Mouse (Mus musculus): ENCODE measurements around the gene Olfr522. TPM values are rescaled to one million over a fixed set of nuclear protein-coding genes. Genes with fewer than 3 reads are reported as not detected.
"Not testable (repeated sequence)": the region's sequence is repeated elsewhere in the genome, so short reads cannot be mapped to it uniquely, and the experiment has no call there.

Gene Olfr522
- polyA plus RNA-seq, 1 experiment from 2014 or later, result not detected

GRCm38 (mm10) chr7:140153383-140153782, 11.2 kb downstream of the Olfr522 start:
- ATAC-seq (ENCODE audit: low FRiP score, low read depth), result peak; percentile 42
- H3K4me2 ChIP-seq (replicated peaks), result peak overlapping the region; percentile 62
- H3K9ac ChIP-seq, result peak overlapping the region; percentile 58
- peaks cover 8% of the 10 kb centered on the region for H3K4me1 ChIP-seq
- 5% methylated on average over 28 of the region's 28 CpGs for WGBS
- peaks cover 27% of the 10 kb centered on the region for H3K27me3 ChIP-seq (replicated peaks)
- H3K4me3 ChIP-seq, result peak overlapping the region; percentile 20
- no peaks in the 10 kb centered on the region for H3K9me3 ChIP-seq
- H3K27ac ChIP-seq, result no peak overlapping the region
- H3K36me3 ChIP-seq, result peaks cover 8% of the 10 kb centered on the region; the same call in 1 of the 2 replicates

GRCm38 (mm10) chr7:140144550-140144949, 20.0 kb downstream of the Olfr522 start:
- Histone ChIP-seq H3K9me3 (no peaks in the 10 kb centered on the region), H3K27ac (no peak overlapping the region), H3K4me3 (no peak overlapping the region), H3K36me3 (peaks cover 5% of the 10 kb centered on the region; the same call in 1 of the 2 replicates), H3K27me3 (replicated peaks) (no peaks in the 10 kb centered on the region), H3K4me2 (replicated peaks) (no peak overlapping the region), H3K9ac (no peak overlapping the region), H3K4me1 (no peaks in the 10 kb centered on the region)
- 87% methylated on average over 4 of the region's 4 CpGs for WGBS
- no peak for ATAC-seq (ENCODE audit: low FRiP score, low read depth)

GRCm38 (mm10) chr7:140141350-140141749, 23.2 kb downstream of the Olfr522 start:
- H3K36me3 ChIP-seq, result no peaks in the 10 kb centered on the region
- H3K4me1 ChIP-seq, result peaks cover 5% of the 10 kb centered on the region; the same call in 1 of the 2 replicates
- no peak overlapping the region for H3K4me3 ChIP-seq
- H3K9me3 ChIP-seq, result no peaks in the 10 kb centered on the region
- ATAC-seq (ENCODE audit: low FRiP score, low read depth), result no peak
- H3K27me3 ChIP-seq (replicated peaks), result no peaks in the 10 kb centered on the region
- no peak overlapping the region for H3K27ac ChIP-seq
- 8% methylated on average over 14 of the region's 14 CpGs for WGBS
- H3K9ac ChIP-seq, result no peak overlapping the region
- no peak overlapping the region; the same call in 1 of the 2 replicates for H3K4me2 ChIP-seq (replicated peaks)

GRCm38 (mm10) chr7:140138021-140138310, 26.6 kb downstream of the Olfr522 start:
- no peak overlapping the region for H3K27ac ChIP-seq

GRCm38 (mm10) chr7:140137135-140138020, 27.2 kb downstream of the Olfr522 start, which contains the start of gene Mtg1:
Gene Mtg1 (plus strand): TSS chr7:140137564.
- H3K4me1 ChIP-seq, result peaks cover 5% of the 10 kb centered on the region; the same call in 1 of the 2 replicates
- H3K36me3 ChIP-seq, result no peaks in the 10 kb centered on the region
- no peak within 1 kb of the TSS for H3K27ac ChIP-seq
- no peaks in the 10 kb centered on the region for H3K9me3 ChIP-seq
- peak within 1 kb of the TSS; percentile 81 for H3K4me2 ChIP-seq (replicated peaks)
- 2% methylated on average over 39 of the region's 39 CpGs for WGBS
- no peaks in the 10 kb centered on the region for H3K27me3 ChIP-seq (replicated peaks)
- peak within 1 kb of the TSS; percentile 74 for H3K4me3 ChIP-seq
- peak within 1 kb of the TSS; percentile 77 for H3K9ac ChIP-seq
- ATAC-seq (ENCODE audit: low FRiP score, low read depth), result peak; percentile 96

More at GRCm38 (mm10) chr7:140138021-140138310, 26.6 kb downstream of the Olfr522 start:
- no peak; the same call in 1 of the 2 replicates for ATAC-seq (ENCODE audit: low FRiP score, low read depth)
- Histone ChIP-seq H3K4me3 (peak overlapping the region; percentile 74), H3K9me3 (no peaks in the 10 kb centered on the region), H3K27me3 (replicated peaks) (no peaks in the 10 kb centered on the region), H3K36me3 (no peaks in the 10 kb centered on the region), H3K4me2 (replicated peaks) (peak overlapping the region; percentile 81), H3K9ac (peak overlapping the region; percentile 77), H3K4me1 (peaks cover 5% of the 10 kb centered on the region; the same call in 1 of the 2 replicates)
- WGBS, result under 1% methylated on average over 8 of the region's 8 CpGs

- Histone ChIP-seq H3K9ac (no peak overlapping the region), H3K4me2 (replicated peaks) (no peak overlapping the region), H3K27ac (no peak overlapping the region), H3K9me3 (no peaks in the 10 kb centered on the region), H3K36me3 (peaks cover 3% of the 10 kb centered on the region; the same call in 1 of the 2 replicates), H3K27me3 (replicated peaks) (no peaks in the 10 kb centered on the region), H3K4me1 (peaks cover 5% of the 10 kb centered on the region; the same call in 1 of the 2 replicates), H3K4me3 (no peak overlapping the region)
- no peak for ATAC-seq (ENCODE audit: low FRiP score, low read depth)
- 94% methylated on average over 5 of the region's 5 CpGs for WGBS
These were observed 29.3 kb downstream of the Olfr522 start for GRCm38 (mm10) chr7:140135106-140135770.

GRCm38 (mm10) chr7:140134033-140134432, 30.5 kb downstream of the Olfr522 start:
- not testable (repeated sequence) for H3K9ac ChIP-seq; H3K4me1 ChIP-seq; H3K27ac ChIP-seq; H3K4me2 ChIP-seq (replicated peaks); H3K9me3 ChIP-seq; H3K4me3 ChIP-seq; H3K36me3 ChIP-seq; ATAC-seq (ENCODE audit: low FRiP score, low read depth); H3K27me3 ChIP-seq (replicated peaks)
- 95% methylated on average over 7 of the region's 7 CpGs for WGBS

- not testable (repeated sequence) for H3K4me2 ChIP-seq (replicated peaks); H3K9me3 ChIP-seq; H3K27ac ChIP-seq; H3K27me3 ChIP-seq (replicated peaks); H3K4me3 ChIP-seq; H3K4me1 ChIP-seq; H3K36me3 ChIP-seq; H3K9ac ChIP-seq; ATAC-seq (ENCODE audit: low FRiP score, low read depth)
- 93% methylated on average over 7 of the region's 7 CpGs for WGBS
These were observed 32.4 kb downstream of the Olfr522 start for GRCm38 (mm10) chr7:140132184-140132583.

GRCm38 (mm10) chr7:140127911-140128310, 36.7 kb downstream of the Olfr522 start:
- no peak overlapping the region for H3K4me3 ChIP-seq
- no peak overlapping the region for H3K27ac ChIP-seq
- no peak for ATAC-seq (ENCODE audit: low FRiP score, low read depth)
- no peak overlapping the region for H3K9ac ChIP-seq
- WGBS, result 90% methylated on average over 2 of the region's 2 CpGs
- H3K4me2 ChIP-seq (replicated peaks), result no peak overlapping the region
- H3K9me3 ChIP-seq, result no peaks in the 10 kb centered on the region
- H3K4me1 ChIP-seq, result peaks cover 10% of the 10 kb centered on the region
- H3K27me3 ChIP-seq (replicated peaks), result no peaks in the 10 kb centered on the region
- H3K36me3 ChIP-seq, result peaks cover 6% of the 10 kb centered on the region; the same call in 1 of the 2 replicates

- H3K9ac ChIP-seq, result no peak overlapping the region
- no peak overlapping the region for H3K4me3 ChIP-seq
- ATAC-seq (ENCODE audit: low FRiP score, low read depth), result no peak
- H3K36me3 ChIP-seq, result peaks cover 6% of the 10 kb centered on the region; the same call in 1 of the 2 replicates
- no peaks in the 10 kb centered on the region for H3K27me3 ChIP-seq (replicated peaks)
- H3K4me1 ChIP-seq, result peaks cover 10% of the 10 kb centered on the region
- no peak overlapping the region for H3K4me2 ChIP-seq (replicated peaks)
- no peaks in the 10 kb centered on the region for H3K9me3 ChIP-seq
- no peak overlapping the region for H3K27ac ChIP-seq
- 87% methylated on average over 3 of the region's 3 CpGs for WGBS
These were observed 37.6 kb downstream of the Olfr522 start for GRCm38 (mm10) chr7:140126934-140127333.

GRCm38 (mm10) chr7:140126022-140126350, 38.6 kb downstream of the Olfr522 start:
- ATAC-seq (ENCODE audit: low FRiP score, low read depth), result 0 out of 2 replicates have a peak, but pooled peaks have one; percentile 8
- 8% methylated on average over 5 of the region's 5 CpGs for WGBS
- H3K27ac ChIP-seq, result no peak overlapping the region

More at GRCm38 (mm10) chr7:140126022-140126350, 38.6 kb downstream of the Olfr522 start:
- Histone ChIP-seq H3K36me3 (peaks cover 6% of the 10 kb centered on the region; the same call in 1 of the 2 replicates), H3K9ac (peak overlapping the region; percentile 83), H3K4me3 (peak overlapping the region; percentile 66), H3K27me3 (replicated peaks) (no peaks in the 10 kb centered on the region), H3K4me2 (replicated peaks) (peak overlapping the region; percentile 85), H3K4me1 (peaks cover 10% of the 10 kb centered on the region), H3K9me3 (no peaks in the 10 kb centered on the region)
